Mouse (Mus musculus) limb, embryonic 14.5 days (tissue): ENCODE measurements around the gene Atcay. TPM values are rescaled to one million over a fixed set of nuclear protein-coding genes. Genes with fewer than 3 reads are reported as not detected.
"Not testable (repeated sequence)": the region's sequence is repeated elsewhere in the genome, so short reads cannot be mapped to it uniquely, and the experiment has no call there.

Source experiments
- ATAC-seq: fragments of 200-750 bp; cut with Nextera tagmentation; 2 replicates; pipeline ENCODE4 v1.8.0; 2017; ENCODE audit warnings: low read depth, moderate number of reproducible peaks, moderate TSS enrichment; ENCODE audit not compliant: low FRiP score
- DNase-seq: peaks from one replicate; pipeline ENCODE4 v3.0.0-alpha.2; 2015; ENCODE audit warnings: low spot score
- H3K27ac ChIP-seq: fragments of 300-500 bp; sonication (generic); replicated peaks from 2 replicates; pipeline ENCODE4 v1.5.1; 2014; ENCODE audit warnings: low read depth, mild to moderate bottlenecking, low read length, moderate library complexity, mixed read lengths
- H3K27me3 ChIP-seq: fragments of 300-500 bp; sonication (generic); 2 replicates; pipeline ENCODE4 v1.6.1; 2014; ENCODE audit warnings: low read length, mixed read lengths; ENCODE audit not compliant: control insufficient read depth, insufficient read depth
- H3K36me3 ChIP-seq: fragments of 300-500 bp; sonication (generic); 2 replicates; pipeline ENCODE4 v1.6.1; 2014; ENCODE audit warnings: mild to moderate bottlenecking, low read length, moderate library complexity, mixed read lengths; ENCODE audit not compliant: control insufficient read depth, insufficient read depth
- H3K4me1 ChIP-seq: fragments of 300-500 bp; sonication (generic); 2 replicates; pipeline ENCODE4 v1.6.1; 2014; ENCODE audit warnings: antibody characterized with exemption, low read length, mixed read lengths; ENCODE audit not compliant: control insufficient read depth, insufficient read depth
- H3K4me2 ChIP-seq: fragments of 300-500 bp; sonication (generic); replicated peaks from 2 replicates; pipeline ENCODE4 v1.6.1; 2014; ENCODE audit warnings: low read depth, mild to moderate bottlenecking, low read length, moderate library complexity; ENCODE audit not compliant: severe bottlenecking
- H3K4me3 ChIP-seq: fragments of 300-500 bp; sonication (generic); replicated peaks from 2 replicates; pipeline ENCODE4 v1.5.1; 2014; ENCODE audit warnings: low read length
- H3K9ac ChIP-seq: fragments of 300-500 bp; sonication (generic); 2 replicates; pipeline ENCODE4 v1.6.1; 2014; ENCODE audit warnings: mild to moderate bottlenecking, low read depth, low read length, moderate library complexity; ENCODE audit not compliant: severe bottlenecking
- H3K9me3 ChIP-seq: fragments of 300-500 bp; sonication (generic); 2 replicates; pipeline ENCODE4 v1.6.1; 2016; ENCODE audit warnings: low read length; ENCODE audit not compliant: control insufficient read depth
- POLR2A ChIP-seq: fragments of 200-500 bp; IDR thresholded peaks from 2 replicates; pipeline ENCODE4 v1.8.0; 2012; ENCODE audit warnings: inconsistent platforms, mild to moderate bottlenecking, moderate library complexity, borderline replicate concordance; ENCODE audit not compliant: insufficient read depth, insufficient read length; ENCODE audit errors: extremely low read depth
- WGBS: fragments of 180-500 bp; shearing (Covaris S2); extraction: QIAGEN DNeasy Blood & Tissue Kit; methylation state at CpG from one replicate; pipeline ENCODE4 v1.1.7; 2014; 5-methylcytosine and 5-hydroxymethylcytosine counted together
- polyA plus RNA-seq, 2 experiments: library from polyadenylated mRNA; depleted of rRNA in 1 of 2; stranded (reverse) in 1 of 2; unstranded in 1 of 2; fragments of >200 nt; fragmentation: Nextera tagmentation in 1 of 2; extraction: Ambion mirVana in 1 of 2; gene quantifications; 2 replicates each; pipeline versions ENCODE4 v1.2.1 to v1.2.3; 2012 to 2014

The Atcay gene
- polyA plus RNA-seq, 2 experiments, result 0.67 TPM; not detected in 1

- H3K9me3 ChIP-seq, result no peaks in the 10 kb centered on the region
- peak within 1 kb of the TSS; percentile 81 for H3K4me2 ChIP-seq
- DNase-seq, result peak; percentile 59
- WGBS, result 11% methylated on average over 29 of the region's 29 CpGs
- TF ChIP-seq POLR2A, result no peak
- no peak within 1 kb of the TSS for H3K27ac ChIP-seq
- H3K27me3 ChIP-seq, result peaks cover 35% of the 10 kb centered on the region
- no peaks in the 10 kb centered on the region; the same call in 1 of the 2 replicates for H3K36me3 ChIP-seq
- ATAC-seq, result peak; percentile 88
- peak within 1 kb of the TSS; percentile 71 for H3K4me3 ChIP-seq
- peaks cover 12% of the 10 kb centered on the region for H3K4me1 ChIP-seq
- peak within 1 kb of the TSS; percentile 72 for H3K9ac ChIP-seq
Measured at GRCm38 (mm10) chr10:81232580-81233225, 2.1 kb upstream of the Atcay start, which contains the start of gene Zfr2. TSS of gene Zfr2 (plus strand) at chr10:81233155.

- Histone ChIP-seq H3K4me3 (no peak overlapping the region), H3K4me1 (peaks cover 12% of the 10 kb centered on the region), H3K36me3 (no peaks in the 10 kb centered on the region; the same call in 1 of the 2 replicates), H3K9me3 (no peaks in the 10 kb centered on the region), H3K4me2 (no peak overlapping the region), H3K9ac (no peak overlapping the region), H3K27ac (no peak overlapping the region), H3K27me3 (peaks cover 35% of the 10 kb centered on the region)
- no peak for TF ChIP-seq POLR2A
- 54% methylated on average over 7 of the region's 7 CpGs for WGBS
- DNase-seq, result no peak
- no peak for ATAC-seq
Measured at GRCm38 (mm10) chr10:81231436-81231835, 803 bp upstream of the Atcay start.

- Histone ChIP-seq H3K4me1 (peaks cover 12% of the 10 kb centered on the region), H3K9ac (0 out of 2 replicates have a peak overlapping the region, but pooled peaks have one; percentile 12), H3K9me3 (no peaks in the 10 kb centered on the region), H3K4me3 (no peak overlapping the region), H3K27ac (no peak overlapping the region), H3K4me2 (peak overlapping the region; percentile 32), H3K27me3 (peaks cover 35% of the 10 kb centered on the region), H3K36me3 (no peaks in the 10 kb centered on the region)
- DNase-seq (no peak), ATAC-seq (no peak)
- 12% methylated on average over 20 of the region's 20 CpGs for WGBS
- no peak for TF ChIP-seq POLR2A
Measured at GRCm38 (mm10) chr10:81229735-81230437, 747 bp downstream of the Atcay start.

- DNase-seq, H3K9ac ChIP-seq, H3K9me3 ChIP-seq, H3K4me3 ChIP-seq, H3K36me3 ChIP-seq, H3K4me2 ChIP-seq, ATAC-seq, H3K4me1 ChIP-seq, H3K27me3 ChIP-seq, H3K27ac ChIP-seq: not testable (repeated sequence)
- 45% methylated on average over 2 of the region's 2 CpGs for WGBS
Measured at GRCm38 (mm10) chr10:81223731-81224130, 6.9 kb downstream of the Atcay start.

- Histone ChIP-seq H3K36me3 (no peaks in the 10 kb centered on the region), H3K9ac (no peak overlapping the region), H3K27ac (no peak overlapping the region), H3K4me2 (no peak overlapping the region), H3K9me3 (no peaks in the 10 kb centered on the region), H3K27me3 (no peaks in the 10 kb centered on the region), H3K4me3 (no peak overlapping the region), H3K4me1 (no peaks in the 10 kb centered on the region)
- DNase-seq (no peak), ATAC-seq (no peak)
- TF ChIP-seq POLR2A, result no peak
- WGBS, result 81% methylated on average over 5 of the region's 5 CpGs
Measured at GRCm38 (mm10) chr10:81221402-81222015, 9.1 kb downstream of the Atcay start.
